12 mouse cellular contexts compared by ENCODE assay signal in the genomic region with DNA sequence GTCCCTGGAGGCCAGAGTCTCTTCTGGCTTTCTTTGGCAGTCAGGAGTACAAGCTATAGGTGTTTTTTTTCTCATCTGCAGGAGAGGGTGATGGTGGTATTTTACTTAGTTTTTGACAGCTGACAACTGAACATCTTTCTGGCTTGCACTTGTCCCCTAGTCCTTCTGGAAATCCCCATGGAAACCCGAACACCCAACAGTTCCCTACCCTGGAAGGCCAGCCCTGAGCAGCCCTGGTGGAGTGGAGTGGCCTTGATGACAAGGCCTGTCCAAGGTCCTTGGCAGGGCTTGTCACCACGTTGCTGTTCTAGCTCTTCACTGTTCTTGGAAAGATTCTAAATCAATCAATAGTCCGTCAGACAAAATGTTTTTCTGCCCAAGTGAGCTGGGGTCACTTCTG.
"Had no signal": no experiment of that assay in that cellular context is flagged by ENCODE, and none has a peak within 500 bp of the region (broad histone marks: within the 10 kb centered on the region; RNA-seq: fewer than 3 reads in every experiment).

No protein-coding gene starts in this region.

- H3K27ac ChIP-seq: intestine, embryonic 15.5 days; kidney, embryonic 15.5 days; limb, embryonic 10.5 days; liver, embryonic 12.5 days; midbrain, embryonic 13.5 days; stomach, embryonic 15.5 days had no signal

- H3K4me2 ChIP-seq: intestine, embryonic 15.5 days; kidney, embryonic 15.5 days; liver, embryonic 12.5 days; midbrain, embryonic 13.5 days; stomach, embryonic 15.5 days had no signal

- ATAC-seq: intestine, embryonic 15.5 days; liver, embryonic 12.5 days; midbrain, embryonic 13.5 days had no signal

- DNase-seq: kidney, adult 18-20 months; kidney, postnatal 25 days; layer of hippocampus, postnatal 36 days; lung, postnatal 14 days; right cerebral cortex, postnatal 14 days; thymus, postnatal 36 days had no signal

- H3K4me3 ChIP-seq: intestine, embryonic 15.5 days; kidney, embryonic 15.5 days; limb, embryonic 10.5 days; liver, embryonic 12.5 days; midbrain, embryonic 13.5 days; stomach, embryonic 15.5 days had no signal

- H3K27me3 ChIP-seq: intestine, embryonic 15.5 days; kidney, embryonic 15.5 days; liver, embryonic 12.5 days; midbrain, embryonic 13.5 days; stomach, embryonic 15.5 days had no signal

- H3K4me1 ChIP-seq: liver, embryonic 12.5 days; stomach, embryonic 15.5 days had no signal

- H3K9me3 ChIP-seq: intestine, embryonic 15.5 days; kidney, embryonic 15.5 days; limb, embryonic 10.5 days; liver, embryonic 12.5 days; midbrain, embryonic 13.5 days; stomach, embryonic 15.5 days had no signal

- H3K36me3 ChIP-seq: intestine, embryonic 15.5 days; kidney, embryonic 15.5 days; limb, embryonic 10.5 days; liver, embryonic 12.5 days; midbrain, embryonic 13.5 days; stomach, embryonic 15.5 days had no signal

- H3K9ac ChIP-seq: intestine, embryonic 15.5 days; kidney, embryonic 15.5 days; liver, embryonic 12.5 days; midbrain, embryonic 13.5 days; stomach, embryonic 15.5 days had no signal
